Mouse (Mus musculus): ENCODE results near the gene Rcan2.

GRCm38 (mm10) chr17:44083156-44083555 is 282.0 kb downstream of the Rcan2 start:
- TF ChIP-seq CTCF (IDR thresholded peaks at IDR 0.05; ENCODE audit: extremely low read depth, insufficient read depth, low read length): no peak
- no peak for TF ChIP-seq POLR2A (IDR thresholded peaks at IDR 0.05; ENCODE audit: extremely low read depth, insufficient read depth, low read length)
